Mouse (Mus musculus) C2C12 (cell line): ENCODE measurements around the gene Ap4s1. TPM values are rescaled to one million over a fixed set of nuclear protein-coding genes. Genes with fewer than 3 reads are reported as not detected.

Experiments used
- H3K27me3 ChIP-seq: one replicate; pipeline ENCODE4 v1.6.1; 2011; ENCODE audit not compliant: control insufficient read depth, insufficient read depth, insufficient read length
- H3K36me3 ChIP-seq: one replicate; pipeline ENCODE4 v1.6.1; 2011; ENCODE audit not compliant: control insufficient read depth, insufficient read depth
- H3K4me3 ChIP-seq: one replicate; pipeline ENCODE4 v1.5.1; 2011; ENCODE audit warnings: mild to moderate bottlenecking, control low read depth; ENCODE audit not compliant: poor library complexity, insufficient read depth, severe bottlenecking
- H3K79me2 ChIP-seq: one replicate; pipeline ENCODE4 v1.6.1; 2011; ENCODE audit not compliant: control insufficient read depth, insufficient read depth
- H3K79me3 ChIP-seq: one replicate; pipeline ENCODE4 v1.6.1; 2011; ENCODE audit warnings: low read depth, control low read depth
- H3ac ChIP-seq: one replicate; pipeline ENCODE3; 2011; ENCODE audit warnings: low read depth; ENCODE audit not compliant: control insufficient read depth, insufficient read length
- CEBPB ChIP-seq: IDR thresholded peaks from one replicate; pipeline ENCODE4 v1.6.1; 2011; ENCODE audit warnings: low read depth, mild to moderate bottlenecking, control low read depth, moderate library complexity
- CTCF ChIP-seq: IDR thresholded peaks from one replicate; pipeline ENCODE4 v1.5.1; 2011; ENCODE audit not compliant: control insufficient read depth, insufficient read depth, insufficient read length
- FOSL1 ChIP-seq: IDR thresholded peaks from one replicate; pipeline ENCODE4 v1.8.0; 2011; ENCODE audit warnings: mild to moderate bottlenecking, low read length; ENCODE audit not compliant: poor library complexity, insufficient read depth, severe bottlenecking
- MAX ChIP-seq: IDR thresholded peaks from one replicate; pipeline ENCODE4 v1.6.1; 2011; ENCODE audit warnings: mild to moderate bottlenecking, control low read depth
- MYOD1 ChIP-seq: IDR thresholded peaks from one replicate; pipeline ENCODE4 v1.6.1; 2011; ENCODE audit warnings: low read depth; ENCODE audit not compliant: control insufficient read depth, insufficient read length
- MYOG ChIP-seq: IDR thresholded peaks from one replicate; pipeline ENCODE4 v1.6.1; 2011; ENCODE audit not compliant: control insufficient read depth, insufficient read length; ENCODE audit errors: extremely low read depth
- USF1 ChIP-seq: IDR thresholded peaks from one replicate; pipeline ENCODE4 v1.6.1; 2011; ENCODE audit warnings: low read depth, mild to moderate bottlenecking, control low read depth, moderate library complexity
- polyA plus RNA-seq: library from polyadenylated mRNA; unstranded; fragments of >200 nt; fragmentation: generic; extraction: Trizol; gene quantifications from one replicate; pipeline ENCODE4 v1.2.1, GENCODE M21; 2012; ENCODE audit warnings: missing spikeins

Ap4s1 gene
- polyA plus RNA-seq, 1 experiment, result 10.8 TPM

- no peaks in the 10 kb centered on the region for H3K36me3 ChIP-seq
- H3K79me3 ChIP-seq, result no peaks in the 10 kb centered on the region
- H3K27me3 ChIP-seq, result no peaks in the 10 kb centered on the region
- H3K4me3 ChIP-seq, result no peak overlapping the region
- no peak overlapping the region for H3ac ChIP-seq
- peaks cover 14% of the 10 kb centered on the region for H3K79me2 ChIP-seq
- TF ChIP-seq CEBPB (no peak), FOSL1 (peak; percentile 16)
Measured at GRCm38 (mm10) chr12:51699623-51700393, 9.0 kb downstream of the Ap4s1 start.

GRCm38 (mm10) chr12:51701723-51702122 lies 10.9 kb downstream of the Ap4s1 start:
- Histone ChIP-seq H3K79me2 (peaks cover 10% of the 10 kb centered on the region), H3K4me3 (no peak overlapping the region), H3ac (no peak overlapping the region), H3K27me3 (no peaks in the 10 kb centered on the region), H3K36me3 (no peaks in the 10 kb centered on the region), H3K79me3 (no peaks in the 10 kb centered on the region)
- TF ChIP-seq FOSL1 (no peak), USF1 (no peak), CTCF (no peak)

- Histone ChIP-seq H3K79me2 (peaks cover 10% of the 10 kb centered on the region), H3K36me3 (no peaks in the 10 kb centered on the region), H3ac (no peak overlapping the region), H3K4me3 (no peak overlapping the region), H3K79me3 (no peaks in the 10 kb centered on the region), H3K27me3 (no peaks in the 10 kb centered on the region)
- TF ChIP-seq MYOD1 (peak; percentile 87), FOSL1 (no peak), MAX (no peak), CTCF (no peak), CEBPB (no peak), USF1 (peak; percentile 6), MYOG (no peak)
Measured at GRCm38 (mm10) chr12:51703859-51704258, 13.0 kb downstream of the Ap4s1 start.

- no peaks in the 10 kb centered on the region for H3K79me3 ChIP-seq
- TF ChIP-seq MYOD1 (no peak), CTCF (no peak), USF1 (no peak), FOSL1 (no peak), MYOG (no peak), MAX (no peak), CEBPB (no peak)
- no peak overlapping the region for H3K4me3 ChIP-seq
- H3K27me3 ChIP-seq, result no peaks in the 10 kb centered on the region
- peaks cover 10% of the 10 kb centered on the region for H3K79me2 ChIP-seq
- no peaks in the 10 kb centered on the region for H3K36me3 ChIP-seq
- no peak overlapping the region for H3ac ChIP-seq
Measured at GRCm38 (mm10) chr12:51704572-51704971, 13.7 kb downstream of the Ap4s1 start.

GRCm38 (mm10) chr12:51705778-51706177 lies 14.9 kb downstream of the Ap4s1 start:
- H3ac ChIP-seq, result no peak overlapping the region
- H3K27me3 ChIP-seq, result no peaks in the 10 kb centered on the region
- no peaks in the 10 kb centered on the region for H3K36me3 ChIP-seq
- H3K79me3 ChIP-seq, result no peaks in the 10 kb centered on the region
- H3K4me3 ChIP-seq, result no peak overlapping the region
- TF ChIP-seq FOSL1 (no peak), USF1 (no peak), MYOD1 (no peak), MAX (no peak), CTCF (no peak), CEBPB (no peak), MYOG (no peak)
- H3K79me2 ChIP-seq, result peaks cover 10% of the 10 kb centered on the region

- Histone ChIP-seq H3K36me3 (no peaks in the 10 kb centered on the region), H3K79me3 (no peaks in the 10 kb centered on the region), H3ac (no peak overlapping the region), H3K27me3 (no peaks in the 10 kb centered on the region), H3K4me3 (no peak overlapping the region), H3K79me2 (peaks cover 10% of the 10 kb centered on the region)
- TF ChIP-seq USF1 (peak; percentile 89), MYOG (no peak), MAX (peak; percentile 63), CEBPB (peak; percentile 16), CTCF (no peak), FOSL1 (no peak), MYOD1 (no peak)
Measured at GRCm38 (mm10) chr12:51706673-51707235, 15.9 kb downstream of the Ap4s1 start.
